Mouse (Mus musculus) myocyte (in vitro differentiated cells): ENCODE measurements around the gene Usp36.

Experiments used
- E2F4 ChIP-seq: IDR thresholded peaks from one replicate; pipeline ENCODE4 v1.6.1; 2011; ENCODE audit warnings: mild to moderate bottlenecking, control low read depth, moderate library complexity; ENCODE audit not compliant: insufficient read depth
- POLR2A ChIP-seq: IDR thresholded peaks from one replicate; pipeline ENCODE4 v1.6.1; 2011; ENCODE audit warnings: low read depth, mild to moderate bottlenecking, control low read depth, moderate library complexity; ENCODE audit not compliant: insufficient read length
- POLR2AphosphoS2 ChIP-seq: IDR thresholded peaks from one replicate; pipeline ENCODE4 v1.6.1; 2011; ENCODE audit warnings: low read depth, control low read depth; ENCODE audit not compliant: insufficient read length
- TCF3 ChIP-seq: IDR thresholded peaks from one replicate; pipeline ENCODE4 v1.6.1; 2011; ENCODE audit warnings: low read depth, control low read depth; ENCODE audit not compliant: insufficient read length

GRCm38 (mm10) chr11:118239281-118240198 lies 50.5 kb downstream of the Usp36 start:
- TF ChIP-seq POLR2AphosphoS2 (no peak), E2F4 (no peak), TCF3 (peak; percentile 21), POLR2A (no peak)
